Mouse (Mus musculus): ENCODE measurements around the gene Kcnf1.

DNA sequence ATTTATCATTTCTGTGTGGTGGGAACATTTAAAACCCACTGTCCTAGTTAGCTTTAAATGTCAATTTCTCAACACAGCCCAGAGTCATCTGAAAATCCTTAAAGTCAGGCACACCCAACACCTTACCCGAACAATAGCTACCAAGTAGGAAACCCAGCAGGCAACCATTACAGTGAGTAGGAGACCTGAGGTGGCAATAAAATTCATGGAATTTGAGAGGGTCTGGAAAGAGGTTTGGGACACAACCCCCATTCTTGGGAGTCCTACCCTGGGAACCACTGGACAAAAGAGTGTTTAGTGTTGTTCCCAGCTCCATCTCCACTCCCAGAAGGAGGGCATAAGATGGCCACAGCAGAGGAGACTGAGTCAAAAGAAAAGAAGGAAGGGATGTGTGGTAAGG lies 16.6 kb upstream of the Kcnf1 start:
- TF ChIP-seq USF1 (IDR thresholded peaks at IDR 0.05; ENCODE audit: low read depth, low read length): no peak
- TF ChIP-seq RAD21 (IDR thresholded peaks at IDR 0.05; ENCODE audit: low read depth, low read length): no peak
- TF ChIP-seq ZC3H11A (IDR thresholded peaks at IDR 0.05; ENCODE audit: low read depth, low read length): no peak
- TF ChIP-seq CTCF (conservative IDR thresholded peaks at IDR 0.05 in 1 of 2, IDR thresholded peaks at IDR 0.05 in 1 of 2; ENCODE audit: low read depth in 2 of 2, low read length in 2 of 2): no peak
- TF ChIP-seq MAFK (IDR thresholded peaks at IDR 0.05; ENCODE audit: insufficient replicate concordance, low read length): no peak
- no peak for TF ChIP-seq MAX (IDR thresholded peaks at IDR 0.05; ENCODE audit: low read length)
- no peak for TF ChIP-seq POLR2A (IDR thresholded peaks at IDR 0.05; ENCODE audit: low read depth, low read length)
- no peak for TF ChIP-seq EP300 (IDR thresholded peaks at IDR 0.05; ENCODE audit: low read length)
- no peak for TF ChIP-seq ZNF384 (IDR thresholded peaks at IDR 0.05; ENCODE audit: low read depth, low read length)
- no peak for TF ChIP-seq SMC3 (IDR thresholded peaks at IDR 0.05; ENCODE audit: low read depth, low read length)
- TF ChIP-seq GABPA (IDR thresholded peaks at IDR 0.05; ENCODE audit: insufficient replicate concordance, low read depth, low read length): no peak
- no peak for TF ChIP-seq KAT2A (IDR thresholded peaks at IDR 0.05; ENCODE audit: insufficient replicate concordance, low read length)
- no peak for TF ChIP-seq CHD2 (IDR thresholded peaks at IDR 0.05; ENCODE audit: low read length)
- TF ChIP-seq ZKSCAN1 (IDR thresholded peaks at IDR 0.05; ENCODE audit: borderline replicate concordance, low read depth, low read length): no peak

Data from CH12.LX (cell line).